Mouse (Mus musculus) ZHBTc4 (cell line): ENCODE data around the gene Gm20388.

Experiments used
- DNase-seq: peaks from one replicate; pipeline ENCODE4 v3.0.0-alpha.2; 2011; ENCODE audit warnings: low read depth, low spot score

The Gm20388 gene

GRCm38 (mm10) chr8:119915298-119915697 lies 4.7 kb downstream of the Gm20388 start:
- DNase-seq: no peak

DNA sequence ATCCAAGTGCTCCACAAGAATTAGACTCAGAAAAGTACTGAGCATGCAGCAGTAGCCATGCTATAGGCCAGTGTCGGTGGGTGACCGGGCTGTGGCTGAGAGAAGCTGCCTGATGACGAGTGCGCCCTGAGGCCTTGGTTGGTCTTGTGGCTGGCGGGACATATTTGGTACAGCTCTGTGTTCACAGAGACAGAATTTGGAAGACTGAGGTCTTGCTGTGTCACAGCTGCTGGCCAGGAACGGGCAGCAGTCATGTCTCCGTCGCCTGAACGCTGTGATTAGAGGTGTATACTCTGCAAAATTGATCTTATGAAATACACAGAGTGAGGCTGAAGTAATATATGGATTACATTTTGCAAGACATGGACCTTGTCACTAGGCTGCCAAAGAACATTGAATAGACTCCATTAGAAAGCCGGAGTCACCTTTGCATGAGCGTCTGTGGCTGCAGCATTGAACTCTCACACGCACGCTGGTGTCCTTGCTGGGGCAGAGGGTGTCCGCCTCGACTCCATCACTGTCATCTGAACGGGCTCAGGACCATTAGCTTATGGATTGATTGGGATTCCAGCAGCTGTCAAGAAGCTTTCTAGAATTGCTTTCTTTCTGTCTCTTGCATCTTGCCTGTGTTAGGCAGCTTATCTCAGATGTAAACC lies 5.7 kb downstream of the Gm20388 start:
- DNase-seq: no peak

DNA sequence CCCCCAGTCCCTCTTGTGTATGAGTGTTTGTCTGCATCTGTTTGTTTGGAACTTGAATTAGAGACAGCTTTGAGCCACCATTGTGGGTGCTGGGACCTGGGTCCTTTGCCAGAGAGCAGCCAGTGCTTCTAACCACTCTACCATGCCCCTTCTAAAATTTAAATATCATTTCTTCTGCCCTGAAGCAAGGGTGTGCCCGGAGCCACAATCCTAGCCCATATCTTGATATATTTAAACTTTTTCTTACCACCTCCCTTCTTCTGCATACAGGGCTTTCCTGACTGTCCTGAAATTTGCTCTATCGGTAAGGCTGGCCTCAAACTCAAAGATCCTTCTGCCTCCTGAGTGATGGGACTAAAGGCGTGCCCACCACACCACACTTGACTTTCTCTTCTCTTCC lies 6.8 kb downstream of the Gm20388 start:
- no peak for DNase-seq

- no peak for DNase-seq
Observed at GRCm38 (mm10) chr8:119918155-119918567, 7.5 kb downstream of the Gm20388 start.

- no peak for DNase-seq
Observed at GRCm38 (mm10) chr8:119923259-119923658, 12.6 kb downstream of the Gm20388 start.

DNA sequence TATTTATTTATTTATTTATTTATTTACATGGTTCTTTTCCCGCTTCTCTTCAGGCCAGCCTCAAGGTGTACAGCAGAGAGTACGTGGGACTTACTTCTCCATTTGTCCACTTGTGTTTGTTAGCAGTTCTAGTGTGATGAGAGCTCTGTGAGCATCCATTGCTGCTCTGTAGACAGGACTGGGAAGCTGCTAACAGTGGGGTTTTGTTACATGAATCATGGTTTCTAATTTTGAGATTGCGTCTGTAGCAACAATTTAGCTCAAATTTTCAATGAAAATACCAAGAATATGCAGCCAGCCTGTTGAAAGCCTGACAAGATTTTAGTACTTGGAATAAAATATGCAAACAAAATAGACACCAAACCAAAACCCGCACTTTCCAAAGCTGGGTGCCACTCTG lies 14.8 kb downstream of the Gm20388 start:
- no peak for DNase-seq

GRCm38 (mm10) chr8:119926474-119926873 lies 15.8 kb downstream of the Gm20388 start:
- no peak for DNase-seq

DNA sequence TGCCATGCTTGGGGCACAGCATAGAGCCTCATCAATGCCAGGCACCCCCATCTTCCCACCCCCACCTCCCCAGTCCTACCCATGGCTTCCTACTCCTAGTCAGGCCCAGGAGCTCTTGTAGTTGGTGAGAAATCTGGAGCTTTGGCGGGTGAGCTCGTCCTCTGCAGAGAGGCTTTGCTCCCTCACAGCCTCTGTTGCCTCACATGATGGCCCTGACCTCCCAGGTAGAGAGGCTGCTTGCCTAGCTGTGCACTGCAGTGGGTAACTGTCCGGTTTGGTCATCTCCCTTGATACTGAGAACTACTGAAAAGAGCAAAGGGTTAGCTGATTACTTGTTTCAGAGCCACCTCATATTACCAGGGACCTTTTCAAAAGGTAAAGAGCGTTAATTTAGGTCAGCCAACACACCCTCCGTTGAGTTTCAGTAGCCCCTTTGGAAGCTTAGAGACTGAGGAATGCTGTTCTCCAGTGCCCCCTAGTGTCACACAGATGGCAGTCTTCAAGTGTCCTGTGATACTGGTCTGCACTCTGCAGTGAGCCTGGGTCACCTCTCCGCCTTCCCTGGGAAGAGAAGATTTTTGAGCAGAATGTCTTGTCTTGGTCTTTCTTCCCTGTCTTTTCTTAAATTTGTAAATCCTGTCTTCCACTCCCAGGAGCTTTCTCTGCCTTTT lies 16.9 kb downstream of the Gm20388 start:
- DNase-seq: peak; percentile 82

DNA sequence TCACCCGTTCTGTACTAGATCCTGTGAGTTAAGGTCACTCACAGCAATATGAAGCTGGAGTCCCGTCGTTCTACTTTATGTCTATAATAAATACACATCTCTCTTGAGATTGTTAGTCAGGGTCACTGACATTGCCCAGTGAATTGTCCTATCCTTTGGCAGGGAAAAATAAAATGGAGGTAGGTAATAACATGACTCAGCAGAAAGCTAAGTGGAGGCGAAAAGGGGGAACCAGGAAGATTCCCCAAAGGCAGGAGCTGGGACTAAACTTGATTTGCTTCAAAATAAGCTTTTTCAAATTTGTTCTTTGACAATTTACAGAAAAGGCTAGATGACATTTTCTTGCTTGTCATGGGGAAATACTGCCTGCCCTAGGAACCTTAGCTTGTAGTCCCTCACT lies 20.7 kb downstream of the Gm20388 start:
- no peak for DNase-seq

- no peak for DNase-seq
Observed at GRCm38 (mm10) chr8:119933681-119934080, 23.0 kb downstream of the Gm20388 start.

- no peak for DNase-seq
Observed at GRCm38 (mm10) chr8:119935541-119935940, 24.9 kb downstream of the Gm20388 start.

DNA sequence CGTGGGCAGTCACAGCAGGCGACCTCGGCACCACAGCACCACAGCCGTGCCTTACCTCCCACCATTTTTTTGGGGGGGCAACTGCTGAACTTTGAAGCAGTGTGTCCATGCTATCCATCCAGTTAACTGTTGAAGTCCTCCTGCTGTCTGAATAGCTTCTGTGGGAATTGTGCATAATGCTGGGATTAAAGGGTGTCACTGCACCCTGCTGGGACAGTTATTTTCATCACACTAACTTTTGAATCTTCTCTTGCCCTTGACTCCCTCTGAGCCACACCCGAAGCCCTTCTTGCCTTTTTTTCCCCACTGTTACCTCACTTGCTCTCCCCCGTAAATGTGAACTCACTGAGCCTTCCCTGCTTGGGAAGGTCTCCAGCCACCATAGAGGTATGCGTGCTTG lies 27.8 kb downstream of the Gm20388 start:
- DNase-seq: peak; percentile 56

DNA sequence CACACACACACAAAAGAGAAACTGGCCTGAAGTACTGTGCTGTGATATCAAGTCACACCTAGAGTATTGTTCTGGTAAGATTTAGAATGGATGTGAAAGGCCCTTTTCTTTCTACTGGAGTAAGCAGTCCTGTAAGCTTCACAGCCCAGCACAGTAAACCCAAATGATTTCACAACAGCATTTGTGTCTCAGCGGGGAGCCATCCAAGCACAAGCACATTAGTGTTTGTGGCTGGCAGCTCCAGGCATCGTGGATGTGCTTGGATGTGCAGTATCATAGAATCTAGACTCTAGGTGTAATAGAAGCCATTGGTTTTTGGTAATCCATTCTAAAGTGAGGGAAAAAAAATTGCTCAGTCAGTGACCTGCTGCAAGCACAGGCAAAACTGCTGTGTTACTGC lies 28.7 kb downstream of the Gm20388 start:
- DNase-seq: no peak

DNA sequence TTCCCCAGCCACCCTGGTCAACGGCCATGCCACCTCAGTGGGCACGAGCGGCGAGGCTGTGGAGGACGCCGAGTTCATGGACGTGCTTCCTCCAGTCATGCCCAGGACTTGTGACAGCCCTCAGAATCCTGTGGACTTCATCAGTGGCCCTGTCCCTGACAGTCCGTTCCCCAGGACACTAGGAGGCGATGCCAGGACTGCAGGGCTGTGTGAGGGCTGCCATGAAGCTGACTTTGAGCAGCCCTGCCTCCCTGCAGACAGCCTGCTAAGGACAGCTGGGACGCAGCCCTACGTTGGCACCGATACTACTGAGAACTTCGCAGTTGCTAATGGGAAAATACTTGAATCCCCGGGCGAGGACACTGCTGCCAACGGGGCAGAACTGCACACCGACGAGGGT lies 30.8 kb downstream of the Gm20388 start:
- DNase-seq: no peak

GRCm38 (mm10) chr8:119943616-119944015 lies 33.0 kb downstream of the Gm20388 start:
- no peak for DNase-seq

- peak; percentile 84 for DNase-seq
Observed at GRCm38 (mm10) chr8:119944096-119944811, 33.6 kb downstream of the Gm20388 start.

- peak; percentile 36 for DNase-seq
Observed at GRCm38 (mm10) chr8:119946326-119946865, 35.8 kb downstream of the Gm20388 start.

DNA sequence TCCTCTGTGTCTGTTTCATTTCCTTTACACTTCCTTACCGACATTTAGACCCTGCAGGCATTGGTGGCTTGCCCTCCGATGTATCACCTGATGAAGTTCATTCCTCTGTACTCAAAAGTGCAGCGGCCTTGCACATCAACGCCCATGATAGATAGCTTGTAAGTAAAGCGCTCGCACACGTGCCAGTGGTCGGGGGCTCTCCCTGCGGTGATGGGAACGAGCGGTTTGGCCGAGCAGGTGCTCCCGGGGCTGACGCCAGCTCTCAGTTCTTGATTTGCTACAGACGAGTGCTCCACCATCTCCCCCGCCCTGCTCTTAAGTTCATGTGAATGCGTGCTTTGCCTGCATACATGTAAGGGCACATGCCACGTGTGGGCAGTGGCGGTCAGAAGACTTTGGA lies 37.0 kb downstream of the Gm20388 start:
- no peak for DNase-seq

GRCm38 (mm10) chr8:119948340-119948739 lies 37.7 kb downstream of the Gm20388 start:
- DNase-seq: no peak

DNA sequence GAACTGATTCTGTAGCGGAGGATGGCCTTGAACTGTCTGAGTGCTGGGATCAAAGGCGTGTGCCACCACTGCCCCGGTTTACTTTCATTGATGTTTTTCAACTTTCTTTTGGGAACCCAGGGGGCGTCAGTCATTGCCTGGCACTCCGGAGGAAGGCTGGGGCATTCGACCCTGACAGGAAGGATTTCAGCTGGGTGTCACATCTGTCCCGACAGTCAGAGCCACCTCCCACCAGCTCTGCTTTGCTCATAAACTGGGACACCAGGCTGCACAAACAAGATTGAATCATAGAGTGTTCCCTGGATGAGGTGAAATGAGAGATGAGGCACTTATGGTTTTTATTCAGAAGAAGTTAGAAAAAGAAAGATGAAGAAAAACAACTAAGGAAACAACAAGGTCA lies 41.6 kb downstream of the Gm20388 start:
- DNase-seq: no peak

GRCm38 (mm10) chr8:119952747-119953146 lies 42.1 kb downstream of the Gm20388 start:
- no peak for DNase-seq

GRCm38 (mm10) chr8:119955333-119955732 lies 44.7 kb downstream of the Gm20388 start:
- DNase-seq: no peak

GRCm38 (mm10) chr8:119958076-119958475 lies 47.4 kb downstream of the Gm20388 start:
- no peak for DNase-seq
